ENCODE assay signal across 10 mouse cellular contexts in genomic region chr17:68176611-68177165, GRCm38 (mm10).
DNase-seq lines count a peak whose midpoint lies in the region; ATAC-seq and TF ChIP-seq lines count a peak whose summit lies in the region.
"Had no signal": no experiment of that assay in that cellular context is flagged by ENCODE, and none has a peak within 500 bp of the region (broad histone marks: within the 10 kb centered on the region; RNA-seq: fewer than 3 reads in every experiment).

No protein-coding gene starts in this region.

- no peak for TF ChIP-seq POLR2A in cortical plate, adult 2 months (IDR thresholded peaks at IDR 0.05; ENCODE audit: extremely low read depth, insufficient read depth, low read length)

- no peaks in the 10 kb centered on the region for H3K27me3 ChIP-seq in stomach, postnatal 0 days (ENCODE audit: control insufficient read depth, insufficient read depth, low read length)
- H3K27me3 ChIP-seq: CH12.LX; stomach, embryonic 15.5 days had no signal

- intact Hi-C loops in heart, postnatal 25 days (cut with DNase I): loop anchor here (2.0 to 5.0 kb wide), 2 partner anchors 676 to 930 kb away; no protein-coding TSS in a partner anchor

- DNase-seq in heart, adult 8-10 months (ENCODE audit: low spot score): peak; percentile 9
- no peak for DNase-seq in heart, postnatal 25 days (ENCODE audit: low spot score)
- peak; percentile 43 for DNase-seq in urinary bladder, postnatal 14 days (ENCODE audit: low spot score)
- DNase-seq in urinary bladder, postnatal 10 days (ENCODE audit: low spot score): no peak
- peak; percentile 11 to 44 for DNase-seq in kidney, adult 8-10 months
- peak; percentile 62 for DNase-seq in lung, postnatal 10 days
- peak; percentile 44 for DNase-seq in stomach, postnatal 0 days (ENCODE audit: low spot score)

- TF ChIP-seq CTCF in cortical plate, adult 2 months (IDR thresholded peaks at IDR 0.05; ENCODE audit: extremely low read depth, insufficient read depth, low read length): peak; percentile 73; the same call in 1 of the 2 replicates
- TF ChIP-seq CTCF in stomach, postnatal 0 days (IDR thresholded peaks at IDR 0.05; ENCODE audit: low read depth): peak; percentile 78

- no peaks in the 10 kb centered on the region for H3K4me1 ChIP-seq in cortical plate, adult 2 months (ENCODE audit: control insufficient read depth, insufficient read depth, low read length)
- no peaks in the 10 kb centered on the region for H3K4me1 ChIP-seq in stomach, postnatal 0 days (replicated peaks; ENCODE audit: control insufficient read depth, insufficient read depth)
- H3K4me1 ChIP-seq: stomach, embryonic 15.5 days had no signal

- no peaks in the 10 kb centered on the region for H3K9me3 ChIP-seq in stomach, postnatal 0 days (ENCODE audit: control insufficient read depth, low read length)
- H3K9me3 ChIP-seq: stomach, embryonic 15.5 days had no signal

- no peak overlapping the region for H3K4me2 ChIP-seq in stomach, postnatal 0 days (replicated peaks; ENCODE audit: low read depth)
- H3K4me2 ChIP-seq: stomach, embryonic 15.5 days had no signal

- no peak overlapping the region for H3K9ac ChIP-seq in stomach, postnatal 0 days (ENCODE audit: low read length)
- H3K9ac ChIP-seq: stomach, embryonic 15.5 days had no signal

- no peak overlapping the region for H3K27ac ChIP-seq in cortical plate, adult 2 months (ENCODE audit: insufficient read depth, low read length)
- no peak overlapping the region for H3K27ac ChIP-seq in stomach, postnatal 0 days (replicated peaks)
- H3K27ac ChIP-seq: stomach, embryonic 15.5 days had no signal

- no peak overlapping the region for H3K4me3 ChIP-seq in cortical plate, adult 2 months (ENCODE audit: insufficient read depth, low read length)
- no peak overlapping the region for H3K4me3 ChIP-seq in stomach, postnatal 0 days (ENCODE audit: low read depth, low read length)
- H3K4me3 ChIP-seq: stomach, embryonic 15.5 days had no signal

- no peaks in the 10 kb centered on the region for H3K36me3 ChIP-seq in stomach, postnatal 0 days (ENCODE audit: control insufficient read depth, insufficient read depth, low read length)
- H3K36me3 ChIP-seq: stomach, embryonic 15.5 days had no signal

- 60% methylated on average over 9 of the region's 9 CpGs for WGBS in stomach, postnatal 0 days

- TF ChIP-seq EP300 in stomach, postnatal 0 days (optimal IDR thresholded peaks at IDR 0.05): no peak

- ATAC-seq in stomach, postnatal 0 days (ENCODE audit: low FRiP score, low TSS enrichment): no peak

Comparison
In these comparisons a context has a peak if more than half of its experiments do, and no peak if none do; other contexts are left out.
1. DNase-seq: peak in heart, adult 8-10 months (single experiment), urinary bladder, postnatal 14 days (single experiment), kidney, adult 8-10 months (2 of 2), lung, postnatal 10 days (single experiment) and stomach, postnatal 0 days (single experiment); none in heart, postnatal 25 days (single experiment) and urinary bladder, postnatal 10 days (single experiment).